Mouse (Mus musculus) heart, adult 2 months (tissue): ENCODE data around the gene Igfbp5. TPM values are rescaled to one million over a fixed set of nuclear protein-coding genes. Genes with fewer than 3 reads are reported as not detected.

Experiments
- DNase-seq, 2 experiments: peaks; one replicate each; pipeline ENCODE4 v3.0.0; 2021
- H3K27ac ChIP-seq: fragments of 200-600 bp; 2 replicates; pipeline ENCODE4 v1.8.1; 2022
- H3K27me3 ChIP-seq: fragments of 200-500 bp; 2 replicates; pipeline ENCODE4 v1.6.1; 2012; ENCODE audit warnings: mild to moderate bottlenecking, low read length, inconsistent platforms, mixed read lengths; ENCODE audit not compliant: control insufficient read depth, insufficient read depth
- H3K36me3 ChIP-seq: fragments of 200-500 bp; 2 replicates; pipeline ENCODE4 v1.6.1; 2012; ENCODE audit warnings: low read length, inconsistent platforms; ENCODE audit not compliant: control insufficient read depth, insufficient read depth
- H3K4me1 ChIP-seq: fragments of 200-500 bp; 2 replicates; pipeline ENCODE4 v1.6.1; 2011; ENCODE audit warnings: low read length; ENCODE audit not compliant: control insufficient read depth, insufficient read depth
- H3K4me3 ChIP-seq: fragments of 200-600 bp; 2 replicates; pipeline ENCODE4 v1.8.1; 2022
- H3K79me2 ChIP-seq: fragments of 200-500 bp; replicated peaks from 2 replicates; pipeline ENCODE4 v1.6.1; 2012; ENCODE audit warnings: mild to moderate bottlenecking, inconsistent platforms, low read length, moderate library complexity, mixed read lengths; ENCODE audit not compliant: control insufficient read depth, insufficient read depth
- H3K9ac ChIP-seq: fragments of 200-500 bp; 2 replicates; pipeline ENCODE4 v1.6.1; 2012; ENCODE audit warnings: low read depth, mild to moderate bottlenecking, control low read depth, inconsistent platforms, low read length, mixed read lengths
- CTCF ChIP-seq: fragments of 200-600 bp; IDR thresholded peaks from 2 replicates; pipeline ENCODE4 v1.8.1; 2022; ENCODE audit warnings: antibody characterized with exemption, mild to moderate bottlenecking, moderate library complexity
- EP300 ChIP-seq: fragments of 200-500 bp; IDR thresholded peaks from 2 replicates; pipeline ENCODE4 v1.6.1; 2011; ENCODE audit warnings: low read depth, low read length, control low read depth; ENCODE audit not compliant: insufficient read depth
- POLR2A ChIP-seq: fragments of 200-500 bp; IDR thresholded peaks from 2 replicates; pipeline ENCODE4 v1.6.1; 2011; ENCODE audit warnings: mild to moderate bottlenecking, low read depth, low read length, control low read depth; ENCODE audit not compliant: insufficient read depth
- WGBS: fragments of 180-500 bp; shearing (Covaris S2); methylation state at CpG from one replicate; pipeline ENCODE4 v1.1.7; 2018; 5-methylcytosine and 5-hydroxymethylcytosine counted together
- intact Hi-C: fragments of 180-260 bp; cut with DNase I; formaldehyde crosslinking; loops from one replicate; pipeline ENCODE4 v1.15.1; 2025
- polyA plus RNA-seq: library from polyadenylated mRNA; depleted of rRNA; stranded (reverse); fragments of >200 nt; gene quantifications from 2 replicates; pipeline ENCODE4 v1.2.3, GENCODE M21; 2012; rRNA removed
- total RNA-seq, 2 experiments: library from RNA; stranded (reverse); gene quantifications; 2 replicates each; pipeline ENCODE4 v1.2.3; 2021

Gene Igfbp5
- total and polyA plus RNA-seq, 3 experiments: 77.8 to 94.7 (median 94.0) TPM

DNA sequence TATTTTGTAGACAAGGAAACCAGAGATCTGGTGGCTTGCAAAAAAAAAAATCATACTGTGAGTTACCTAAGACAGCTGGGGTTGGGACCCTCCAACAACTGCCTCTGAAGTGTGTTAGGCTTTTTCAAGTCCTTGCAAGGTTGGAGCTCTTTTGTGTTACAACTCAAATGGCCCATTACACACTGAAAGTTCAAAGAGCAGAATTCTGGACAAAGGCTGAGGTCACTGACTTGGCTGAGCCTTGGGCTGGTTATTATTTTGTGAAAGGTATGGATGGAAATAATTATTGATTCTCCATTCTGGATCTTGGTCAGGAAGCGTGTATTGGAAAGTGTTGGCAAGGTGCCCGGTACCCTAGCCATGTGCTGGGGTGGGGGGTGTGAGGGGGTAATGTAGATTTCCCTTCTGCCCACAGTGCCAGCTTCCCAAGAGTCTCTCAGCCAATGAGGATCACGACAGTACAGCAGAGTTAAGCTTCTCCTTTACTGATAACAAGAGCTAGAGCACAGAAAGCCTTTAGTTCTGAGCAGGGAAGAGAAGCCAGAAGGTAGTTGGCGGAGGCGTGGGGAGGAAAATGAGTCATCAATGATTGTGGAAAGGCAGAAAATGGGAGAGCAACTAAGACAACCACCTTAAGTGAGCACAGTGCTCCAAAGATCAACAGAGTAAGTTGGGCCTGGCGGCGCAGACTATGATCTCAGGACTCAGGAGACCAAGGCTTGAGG lies 64.6 kb downstream of the Igfbp5 start:
- 72% methylated on average over 7 of the region's 7 CpGs for WGBS
- TF ChIP-seq CTCF (no peak), EP300 (no peak), POLR2A (no peak)
- Histone ChIP-seq H3K79me2 (no peaks in the 10 kb centered on the region), H3K27ac (no peak overlapping the region), H3K36me3 (no peaks in the 10 kb centered on the region), H3K4me1 (no peaks in the 10 kb centered on the region), H3K27me3 (no peaks in the 10 kb centered on the region), H3K9ac (no peak overlapping the region), H3K4me3 (no peak overlapping the region)
- no peak for DNase-seq
- intact Hi-C loops: no loop called here

DNA sequence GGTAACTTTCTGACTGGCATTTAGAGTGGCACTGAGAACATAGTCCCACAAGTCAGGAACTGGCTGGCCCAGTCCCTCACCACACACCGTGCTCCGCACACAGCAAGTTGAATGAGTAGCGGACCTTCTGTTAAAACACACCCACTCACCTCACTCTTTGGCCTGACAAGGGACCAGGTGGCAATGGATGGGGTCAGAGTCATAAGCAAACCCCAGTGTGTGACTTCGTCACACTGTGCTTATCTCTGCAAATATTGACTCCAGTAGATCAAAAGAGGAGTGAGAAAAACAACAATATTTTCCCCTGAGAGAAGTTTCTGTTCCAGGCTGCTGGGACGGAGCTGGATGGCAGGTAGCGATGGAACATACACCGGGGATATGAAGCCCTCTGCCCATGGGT lies 65.4 kb downstream of the Igfbp5 start:
- no peak for DNase-seq
- Histone ChIP-seq H3K9ac (no peak overlapping the region), H3K4me3 (no peak overlapping the region), H3K4me1 (no peaks in the 10 kb centered on the region), H3K79me2 (no peaks in the 10 kb centered on the region), H3K36me3 (no peaks in the 10 kb centered on the region), H3K27me3 (no peaks in the 10 kb centered on the region), H3K27ac (no peak overlapping the region)
- TF ChIP-seq CTCF (no peak), EP300 (no peak), POLR2A (no peak)
- intact Hi-C loops: no loop called here
- WGBS: 93% methylated on average over 7 of the region's 7 CpGs

Other genes starting within 250 kb of the Igfbp5 start
- gene Ankar, start 174.3 kb downstream of the Igfbp5 start, total RNA-seq: not detected
- gene Ankar, start 174.3 kb downstream of the Igfbp5 start, polyA plus RNA-seq: not detected in 2 replicates
- 100 to 1,000 TPM; 570 to 661 TPM for gene Rpl37a, start 163.6 kb downstream of the Igfbp5 start, total RNA-seq
- gene Rpl37a, start 163.6 kb downstream of the Igfbp5 start, polyA plus RNA-seq: 359 and 364 TPM in 2 replicates
- gene Igfbp2, start 50.4 kb downstream of the Igfbp5 start, total RNA-seq: under 1 TPM in 1 of 2 experiments, not detected in 1; 0.30 TPM
- gene Igfbp2, start 50.4 kb downstream of the Igfbp5 start, polyA plus RNA-seq: 0.41 and 2.6 TPM in 2 replicates
- not detected for gene Tnp1, start 141.0 kb upstream of the Igfbp5 start, total RNA-seq
- gene Tnp1, start 141.0 kb upstream of the Igfbp5 start, polyA plus RNA-seq: 1.1 and 2.4 TPM in 2 replicates